Comparison of ENCODE assay signal across 10 mouse cellular contexts in the genomic region with DNA sequence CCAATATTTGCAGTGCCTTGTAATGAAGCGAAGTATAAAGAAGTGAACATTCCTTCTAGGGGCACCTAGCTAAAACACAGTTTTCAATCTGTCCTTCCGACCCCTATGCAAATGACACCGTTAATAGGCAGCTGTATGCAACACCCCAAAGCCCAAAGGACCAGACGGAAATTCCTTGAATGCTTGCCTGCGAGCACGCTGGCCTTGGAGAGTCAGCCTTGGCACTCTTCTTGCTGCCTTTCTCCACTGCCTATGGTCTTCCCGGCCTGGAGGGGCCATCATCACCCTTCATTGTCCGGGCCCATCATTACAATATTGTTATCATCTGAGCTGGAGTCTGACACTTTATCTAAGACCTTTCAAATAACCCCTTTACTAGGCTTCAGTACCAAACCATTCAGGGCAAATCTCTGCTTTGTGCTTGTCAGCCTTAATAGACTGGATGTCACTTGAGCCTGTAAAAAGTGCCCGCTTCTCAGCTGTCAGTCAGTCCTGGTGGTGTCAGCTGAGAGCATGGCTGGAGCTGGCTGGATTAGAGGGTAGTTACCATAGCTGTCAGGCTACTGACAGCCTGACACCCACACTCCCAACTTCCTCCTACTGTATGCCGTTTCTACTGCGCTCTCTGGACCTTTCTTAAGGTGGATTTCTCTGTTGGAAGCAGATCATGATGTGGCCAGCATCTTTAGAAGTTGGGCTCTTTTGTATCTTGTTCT.
DNase-seq lines count a peak whose midpoint lies in the region; ATAC-seq lines count a peak whose summit lies in the region.
"Had no signal": no experiment of that assay in that cellular context is flagged by ENCODE, and none has a peak within 500 bp of the region (broad histone marks: within the 10 kb centered on the region; RNA-seq: fewer than 3 reads in every experiment).

No protein-coding gene starts in this region.

- peaks cover 2% of the 10 kb centered on the region; the same call in 1 of the 2 replicates for H3K4me1 ChIP-seq in forebrain, embryonic 11.5 days (replicated peaks; ENCODE audit: control insufficient read depth, insufficient read depth, low read length)
- H3K4me1 ChIP-seq in forebrain, embryonic 10.5 days: peaks cover 23% of the 10 kb centered on the region
- 0 out of 2 replicates have a peak, but pooled peaks cover 2% of the 10 kb centered on the region for H3K4me1 ChIP-seq in liver, embryonic 11.5 days (replicated peaks; ENCODE audit: control insufficient read depth, insufficient read depth, low read length)

- intact Hi-C loops in heart, postnatal 14 days (cut with DNase I): no loop called here

- WGBS in forebrain, embryonic 11.5 days: 45% methylated on average over 11 of the region's 11 CpGs
- WGBS in forebrain, embryonic 10.5 days: 61% methylated on average over 11 of the region's 11 CpGs
- 50% methylated on average over 11 of the region's 11 CpGs for WGBS in liver, embryonic 11.5 days

- H3K27me3 ChIP-seq in forebrain, embryonic 11.5 days (ENCODE audit: control insufficient read depth, insufficient read depth, low read length): no peaks in the 10 kb centered on the region
- no peaks in the 10 kb centered on the region for H3K27me3 ChIP-seq in forebrain, embryonic 10.5 days (ENCODE audit: poor library complexity, severe bottlenecking)
- no peaks in the 10 kb centered on the region for H3K27me3 ChIP-seq in liver, embryonic 11.5 days (replicated peaks; ENCODE audit: control insufficient read depth, insufficient read depth, low read length)

- H3K9ac ChIP-seq in forebrain, embryonic 11.5 days (ENCODE audit: low read length): no peak overlapping the region
- H3K9ac ChIP-seq in liver, embryonic 11.5 days (ENCODE audit: low read depth, low read length): no peak overlapping the region

- H3K4me3 ChIP-seq in forebrain, embryonic 11.5 days (ENCODE audit: low read depth, low read length): no peak overlapping the region
- no peak overlapping the region for H3K4me3 ChIP-seq in forebrain, embryonic 10.5 days
- H3K4me3 ChIP-seq in liver, embryonic 11.5 days (ENCODE audit: low read depth, low read length): no peak overlapping the region

- H3K27ac ChIP-seq in forebrain, embryonic 11.5 days (ENCODE audit: low read depth, low read length): no peak overlapping the region
- no peak overlapping the region for H3K27ac ChIP-seq in forebrain, embryonic 10.5 days
- H3K27ac ChIP-seq in liver, embryonic 11.5 days (ENCODE audit: low read depth, low read length): no peak overlapping the region

- no peak for DNase-seq in forebrain, embryonic 11.5 days (ENCODE audit: low spot score)
- no peak for DNase-seq in forebrain, embryonic 10.5 days (ENCODE audit: extremely low spot score, low spot score)
- peak; percentile 9 for DNase-seq in ovary, postnatal 36 days (ENCODE audit: low spot score)
- DNase-seq in ovary, adult 18-20 months (ENCODE audit: low spot score): no peak
- peak; percentile 5 to 16 for DNase-seq in heart, postnatal 14 days
- no peak for DNase-seq in liver, embryonic 11.5 days (ENCODE audit: low spot score)
- DNase-seq in right cerebral cortex, adult 18-20 months: no peak
- DNase-seq in layer of hippocampus, adult 9-10 months (ENCODE audit: low spot score): no peak
- DNase-seq: cerebellum, postnatal 25 days had no signal

- ATAC-seq in forebrain, embryonic 11.5 days (replicated peaks; ENCODE audit: low FRiP score): peak; percentile 33; the same call in 1 of the 2 replicates
- ATAC-seq in liver, embryonic 11.5 days (replicated peaks; ENCODE audit: low FRiP score): no peak
- ATAC-seq: inflammation-experienced regulatory T-cells, adult 6 months had no signal

- H3K36me3 ChIP-seq in forebrain, embryonic 11.5 days (ENCODE audit: control insufficient read depth, insufficient read depth, low read length): no peaks in the 10 kb centered on the region
- no peaks in the 10 kb centered on the region for H3K36me3 ChIP-seq in forebrain, embryonic 10.5 days (replicated peaks)
- H3K36me3 ChIP-seq in liver, embryonic 11.5 days (ENCODE audit: control insufficient read depth, insufficient read depth, low read length): no peaks in the 10 kb centered on the region

- no peaks in the 10 kb centered on the region for H3K9me3 ChIP-seq in forebrain, embryonic 11.5 days (ENCODE audit: control insufficient read depth, low read length)
- no peaks in the 10 kb centered on the region for H3K9me3 ChIP-seq in forebrain, embryonic 10.5 days
- H3K9me3 ChIP-seq in liver, embryonic 11.5 days (ENCODE audit: control insufficient read depth, low read length): no peaks in the 10 kb centered on the region

- H3K4me2 ChIP-seq in forebrain, embryonic 11.5 days (ENCODE audit: low read depth, low read length, severe bottlenecking): no peak overlapping the region
- no peak overlapping the region for H3K4me2 ChIP-seq in liver, embryonic 11.5 days

Comparison
In these comparisons a context has a peak if more than half of its experiments do, and no peak if none do; other contexts are left out.
1. DNase-seq: peak in ovary, postnatal 36 days (single experiment) and heart, postnatal 14 days (2 of 2); none in forebrain, embryonic 11.5 days (single experiment), forebrain, embryonic 10.5 days (single experiment), ovary, adult 18-20 months (single experiment), liver, embryonic 11.5 days (single experiment), right cerebral cortex, adult 18-20 months (single experiment) and layer of hippocampus, adult 9-10 months (single experiment).